Mouse (Mus musculus) lung, postnatal 0 days (tissue): ENCODE data around the gene Lsmem1. TPM values are rescaled to one million over a fixed set of nuclear protein-coding genes. Genes with fewer than 3 reads are reported as not detected.
A peak's percentile ranks its signal among the peaks of the same experiment; 100 is the strongest.

Experiments
- ATAC-seq: fragments of 200-750 bp; cut with Nextera tagmentation; 2 replicates; pipeline ENCODE4 v1.8.0; 2017; ENCODE audit warnings: moderate library complexity
- DNase-seq: peaks from one replicate; pipeline ENCODE4 v3.0.0-alpha.2; 2016; ENCODE audit warnings: low spot score
- H3K27ac ChIP-seq: fragments of 300-500 bp; sonication (generic); 2 replicates; pipeline ENCODE4 v1.5.1; 2014; ENCODE audit warnings: antibody characterized with exemption, mild to moderate bottlenecking, low read length, mixed read lengths
- H3K27me3 ChIP-seq: fragments of 300-500 bp; sonication (generic); replicated peaks from 2 replicates; pipeline ENCODE4 v1.6.1; 2014; ENCODE audit warnings: low read length, mixed read lengths; ENCODE audit not compliant: insufficient read depth
- H3K36me3 ChIP-seq: fragments of 300-500 bp; sonication (generic); 2 replicates; pipeline ENCODE4 v1.6.1; 2014; ENCODE audit warnings: low read length, mixed read lengths; ENCODE audit not compliant: insufficient read depth
- H3K4me1 ChIP-seq: fragments of 300-500 bp; sonication (generic); 2 replicates; pipeline ENCODE4 v1.6.1; 2014; ENCODE audit warnings: antibody characterized with exemption, low read depth, low read length, mixed read lengths; ENCODE audit not compliant: insufficient read depth
- H3K4me2 ChIP-seq: fragments of 300-500 bp; sonication (generic); replicated peaks from 2 replicates; pipeline ENCODE4 v1.6.1; 2014; ENCODE audit warnings: low read depth, mild to moderate bottlenecking, low read length, moderate library complexity, mixed read lengths
- H3K4me3 ChIP-seq: fragments of 300-500 bp; sonication (generic); 2 replicates; pipeline ENCODE4 v1.5.1; 2014; ENCODE audit warnings: low read depth, low read length
- H3K9ac ChIP-seq: fragments of 300-500 bp; sonication (generic); replicated peaks from 2 replicates; pipeline ENCODE4 v1.6.1; 2014; ENCODE audit warnings: low read depth, mild to moderate bottlenecking
- H3K9me3 ChIP-seq: fragments of 300-500 bp; sonication (generic); 2 replicates; pipeline ENCODE4 v1.6.1; 2016; ENCODE audit warnings: low read length, mixed read lengths
- CTCF ChIP-seq: IDR thresholded peaks from 2 replicates; pipeline ENCODE4 v1.5.1; 2016; ENCODE audit warnings: antibody characterized with exemption, mild to moderate bottlenecking
- EP300 ChIP-seq: IDR thresholded peaks from 2 replicates; pipeline ENCODE4 v1.6.1; 2016; ENCODE audit warnings: antibody characterized with exemption, mild to moderate bottlenecking, control low read depth
- WGBS: fragments of 180-500 bp; shearing (Covaris S2); extraction: QIAGEN DNeasy Blood & Tissue Kit; methylation state at CpG from one replicate; pipeline ENCODE4 v1.1.7; 2014; 5-methylcytosine and 5-hydroxymethylcytosine counted together
- polyA plus RNA-seq: library from polyadenylated mRNA; unstranded; fragments of >200 nt; fragmentation: Nextera tagmentation; extraction: Ambion mirVana; gene quantifications from 2 replicates; pipeline ENCODE4 v1.2.1, GENCODE M21; 2015

Lsmem1 gene
- polyA plus RNA-seq, 1 experiment from 2014 or later, result 0.16 TPM

DNA sequence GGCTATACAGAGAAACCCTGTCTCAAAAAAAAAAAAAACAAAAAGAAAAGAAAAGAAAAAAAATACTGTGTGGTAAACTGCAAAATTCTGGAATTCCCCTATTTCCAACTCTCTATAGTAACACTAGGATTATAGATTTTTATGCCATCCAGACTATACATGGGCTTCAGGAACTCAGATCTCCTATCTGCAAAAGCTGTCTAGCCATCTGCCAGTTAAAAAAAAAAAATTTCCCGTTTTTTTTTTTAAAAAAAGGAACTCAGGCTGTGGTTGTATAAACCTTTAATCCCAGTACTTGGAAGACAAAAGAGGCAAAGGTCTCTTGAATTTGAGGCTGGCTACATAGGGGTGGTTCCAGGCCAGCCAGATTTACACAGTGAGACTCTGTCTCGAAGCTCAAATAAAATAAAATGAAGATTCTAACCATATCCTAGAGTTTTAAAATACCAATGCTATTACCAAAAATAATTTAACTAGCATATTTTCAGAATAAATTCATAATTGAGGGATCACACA lies 19.2 kb upstream of the Lsmem1 start:
- Histone ChIP-seq H3K4me1 (peaks cover 1% of the 10 kb centered on the region; the same call in 1 of the 2 replicates), H3K9ac (no peak overlapping the region), H3K27ac (no peak overlapping the region), H3K27me3 (no peaks in the 10 kb centered on the region), H3K36me3 (peaks cover 30% of the 10 kb centered on the region; the same call in 1 of the 2 replicates), H3K4me3 (no peak overlapping the region), H3K9me3 (no peaks in the 10 kb centered on the region), H3K4me2 (no peak overlapping the region)
- TF ChIP-seq CTCF, result no peak
- no peak for TF ChIP-seq EP300
- WGBS, result 54% methylated on average over 2 of the region's 2 CpGs
- DNase-seq (no peak), ATAC-seq (no peak)

DNA sequence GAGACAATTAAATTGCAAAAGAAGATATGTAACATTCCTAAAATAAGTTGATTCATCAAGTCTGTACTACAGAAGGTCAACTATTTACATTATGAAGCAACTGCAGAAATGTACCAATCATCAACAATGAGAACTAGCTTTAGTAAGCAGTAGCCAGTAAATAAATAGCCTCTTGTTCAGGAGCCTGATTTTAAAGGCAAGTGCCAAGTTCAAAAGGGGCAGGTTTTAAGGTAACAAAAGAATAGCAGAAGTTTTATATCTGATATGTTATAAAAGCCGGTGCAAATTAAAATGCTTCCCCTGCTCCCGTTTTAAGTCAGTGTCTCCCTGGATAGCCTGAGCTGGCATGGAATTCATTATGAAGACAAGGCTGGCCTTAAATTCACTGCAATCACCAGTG lies 18.5 kb upstream of the Lsmem1 start:
- Histone ChIP-seq H3K36me3 (peaks cover 35% of the 10 kb centered on the region), H3K4me1 (no peaks in the 10 kb centered on the region; the same call in 1 of the 2 replicates), H3K9ac (no peak overlapping the region), H3K27ac (no peak overlapping the region), H3K9me3 (no peaks in the 10 kb centered on the region), H3K4me3 (no peak overlapping the region), H3K27me3 (no peaks in the 10 kb centered on the region), H3K4me2 (no peak overlapping the region)
- DNase-seq, result peak; percentile 71
- WGBS, result 94% methylated on average over 2 of the region's 2 CpGs
- TF ChIP-seq CTCF (no peak), EP300 (peak; percentile 30; the same call in 1 of the 2 replicates)
- no peak for ATAC-seq

DNA sequence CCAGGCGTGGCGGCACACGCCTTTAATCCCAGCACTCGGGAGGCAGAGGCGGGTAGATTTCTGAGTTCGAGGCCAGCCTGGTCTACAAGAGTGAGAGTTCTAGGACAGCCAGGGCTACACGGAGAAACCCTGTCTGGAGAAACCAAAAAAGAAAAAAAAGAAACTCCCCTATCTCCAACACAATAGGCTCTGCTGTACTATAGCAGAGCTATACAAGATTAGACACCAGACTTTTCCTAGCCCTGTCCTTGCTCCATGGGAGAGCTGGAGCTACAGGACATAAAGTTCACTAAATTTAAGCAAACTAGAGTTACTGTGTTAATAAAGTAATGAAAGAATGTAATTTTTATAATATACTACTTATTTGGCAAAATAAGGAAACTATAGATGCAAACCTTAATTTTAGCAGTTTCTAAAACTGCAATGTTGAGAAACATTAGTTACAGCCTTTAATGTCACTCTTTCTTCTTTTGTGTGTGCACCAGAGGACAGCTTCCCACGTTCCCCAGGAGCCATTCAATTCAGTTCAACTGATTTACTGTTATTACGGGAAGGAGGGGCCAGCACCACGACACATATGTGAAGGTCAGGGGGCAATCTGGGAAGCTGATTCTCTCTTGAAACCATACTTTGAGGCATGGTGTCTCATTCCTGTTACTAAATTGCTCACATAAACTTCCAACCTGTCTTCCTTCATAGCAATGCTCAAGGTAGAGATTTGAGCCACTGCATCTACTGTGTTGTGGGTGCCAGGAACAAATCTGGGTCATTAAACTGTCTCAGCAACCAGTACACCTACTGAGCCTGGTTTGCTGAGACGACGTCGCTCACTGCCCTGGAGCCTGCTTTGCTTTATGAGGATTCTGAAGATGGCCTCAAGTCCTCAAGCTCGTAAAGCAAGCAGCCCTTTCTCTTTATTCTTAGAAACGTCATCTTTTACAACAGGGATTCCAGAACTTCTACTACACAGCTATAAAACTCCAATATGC lies 15.9 kb upstream of the Lsmem1 start:
- no peaks in the 10 kb centered on the region; the same call in 1 of the 2 replicates for H3K4me1 ChIP-seq
- ATAC-seq, result no peak
- H3K27me3 ChIP-seq, result no peaks in the 10 kb centered on the region
- peaks cover 55% of the 10 kb centered on the region for H3K36me3 ChIP-seq
- no peak overlapping the region for H3K27ac ChIP-seq
- H3K4me2 ChIP-seq, result no peak overlapping the region
- no peaks in the 10 kb centered on the region for H3K9me3 ChIP-seq
- WGBS, result 94% methylated on average over 15 of the region's 15 CpGs
- H3K9ac ChIP-seq, result no peak overlapping the region
- TF ChIP-seq CTCF, result no peak
- no peak for TF ChIP-seq EP300
- no peak for DNase-seq
- no peak overlapping the region for H3K4me3 ChIP-seq

DNA sequence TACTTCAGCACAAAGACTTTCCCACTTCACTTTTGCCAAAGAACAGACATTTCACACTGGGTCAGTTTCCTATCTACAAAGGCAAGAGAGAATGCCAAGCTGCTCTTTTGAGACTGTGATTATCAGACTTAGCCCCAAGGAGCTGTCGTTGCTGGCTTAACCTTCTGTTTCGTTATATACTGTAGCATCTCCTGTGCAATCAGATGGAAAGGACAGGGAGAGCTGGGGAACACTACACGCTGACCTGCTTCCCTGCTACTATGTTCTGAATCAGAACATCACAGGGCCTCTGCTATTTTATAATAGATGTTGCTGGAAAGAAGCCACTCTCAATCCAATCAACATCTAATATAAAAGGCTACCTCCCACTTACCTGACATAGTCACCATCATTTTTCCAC lies 9.8 kb upstream of the Lsmem1 start:
- TF ChIP-seq EP300 (no peak), CTCF (no peak)
- peaks cover 54% of the 10 kb centered on the region for H3K36me3 ChIP-seq
- no peak for DNase-seq
- 94% methylated on average over 3 of the region's 3 CpGs for WGBS
- no peak for ATAC-seq
- H3K27ac ChIP-seq, result no peak overlapping the region
- H3K9ac ChIP-seq, result no peak overlapping the region
- no peak overlapping the region for H3K4me2 ChIP-seq
- no peaks in the 10 kb centered on the region for H3K4me1 ChIP-seq
- H3K4me3 ChIP-seq, result no peak overlapping the region
- no peaks in the 10 kb centered on the region for H3K9me3 ChIP-seq
- no peaks in the 10 kb centered on the region for H3K27me3 ChIP-seq

DNA sequence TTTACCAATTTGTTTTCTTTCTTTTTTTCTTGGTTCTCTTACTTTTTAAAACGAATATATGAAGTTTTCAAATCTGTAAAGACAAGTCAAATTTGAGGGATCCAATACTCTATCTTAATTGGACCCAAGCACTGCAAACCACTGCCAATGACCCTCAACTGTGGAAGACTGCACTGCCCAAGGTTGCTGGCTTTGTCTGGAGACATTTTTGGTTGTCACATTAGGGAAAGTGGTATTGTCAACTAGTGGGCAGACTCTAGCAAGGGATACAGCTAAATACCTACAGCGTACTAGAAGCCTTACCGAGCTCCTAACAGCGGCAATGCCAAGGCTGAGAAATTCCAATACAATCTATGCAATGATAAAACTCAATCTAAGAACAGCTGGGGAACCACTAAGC lies 8.6 kb upstream of the Lsmem1 start:
- Histone ChIP-seq H3K9me3 (no peaks in the 10 kb centered on the region), H3K27ac (no peak overlapping the region), H3K4me1 (no peaks in the 10 kb centered on the region), H3K27me3 (no peaks in the 10 kb centered on the region), H3K9ac (no peak overlapping the region), H3K4me3 (no peak overlapping the region), H3K36me3 (peaks cover 44% of the 10 kb centered on the region), H3K4me2 (no peak overlapping the region)
- DNase-seq (no peak), ATAC-seq (no peak)
- TF ChIP-seq EP300 (no peak), CTCF (no peak)
- WGBS, result 95% methylated on average over 4 of the region's 4 CpGs
